Mouse (Mus musculus) gastrocnemius, postnatal 14 days (tissue): ENCODE data around the gene Gpr89. TPM values are rescaled to one million over a fixed set of nuclear protein-coding genes. Genes with fewer than 3 reads are reported as not detected.

Source experiments
- DNase-seq: peaks from one replicate; pipeline ENCODE4 v3.0.0; 2021; ENCODE audit warnings: mixed read lengths
- intact Hi-C: fragments of 180-260 bp; cut with DNase I; formaldehyde crosslinking; loops from one replicate; pipeline ENCODE4 v1.15.1; 2025; ENCODE audit warnings: low total_unique reads
- total RNA-seq, 2 experiments: library from RNA; stranded (reverse); gene quantifications; 2 replicates each; pipeline ENCODE4 v1.2.3; 2021

Gene Gpr89
- total RNA-seq, 2 experiments from 2014 or later, result 14.8 to 17.6 TPM

DNA sequence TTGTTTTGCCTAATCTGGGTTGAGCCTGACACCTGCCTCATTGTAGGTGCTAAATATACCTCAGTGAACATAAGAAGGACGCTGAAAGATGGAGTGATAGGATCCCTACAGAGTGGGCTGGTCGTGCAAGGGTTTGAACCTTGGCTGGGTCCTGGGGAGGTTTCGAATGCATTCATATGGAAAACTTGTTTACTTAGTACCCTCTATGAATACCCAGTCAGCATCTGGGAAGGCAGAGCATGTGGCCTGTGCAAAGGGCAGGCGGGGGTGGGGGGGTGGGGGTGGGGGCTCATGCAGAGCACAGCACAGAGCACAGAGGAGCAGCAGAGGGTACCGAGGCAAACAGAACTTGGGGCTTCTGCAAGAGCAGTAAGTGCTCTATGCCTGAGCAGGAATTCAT, 72.2 kb downstream of the Gpr89 start:
- DNase-seq, result no peak
- intact Hi-C loops, result no loop called here

- DNase-seq, result no peak
These were observed 75.3 kb downstream of the Gpr89 start for GRCm38 (mm10) chr3:96829856-96830255.

GRCm38 (mm10) chr3:96828984-96829383, 76.2 kb downstream of the Gpr89 start, which contains the start of the genes Pdzk1 and Cd160:
Gene Pdzk1 (plus strand): TSS chr3:96829284.
Gene Cd160 (minus strand): TSS chr3:96829351.
- intact Hi-C loops, result no loop called here
- no peak for DNase-seq

More at GRCm38 (mm10) chr3:96829856-96830255, 75.3 kb downstream of the Gpr89 start:
- intact Hi-C loops, result no loop called here

DNA sequence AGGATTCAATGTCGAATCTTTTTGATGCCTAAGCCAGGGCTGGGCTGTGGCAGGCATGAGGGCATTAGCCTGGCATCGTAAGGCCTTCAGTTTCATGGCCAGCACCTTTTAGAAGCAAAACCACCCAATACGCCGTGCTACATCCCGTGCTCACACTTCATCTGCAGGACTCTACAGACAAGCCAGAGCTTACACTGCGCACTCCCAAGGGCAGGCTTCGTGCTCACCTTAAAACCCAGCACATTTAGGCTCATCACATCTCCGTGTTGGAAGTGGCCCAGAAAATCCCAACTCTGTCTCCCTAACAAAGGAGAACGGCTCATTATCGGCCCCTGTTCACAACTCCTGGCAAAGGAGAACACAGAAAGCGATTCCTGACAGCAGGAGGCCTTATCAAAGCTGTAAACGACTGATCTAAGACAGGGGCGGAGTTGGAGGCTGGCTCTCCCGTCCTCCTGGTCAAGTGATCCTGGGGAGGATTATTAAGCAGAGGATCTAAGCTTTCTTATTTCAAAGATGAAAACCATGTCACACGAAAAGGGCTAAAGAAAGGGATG, 76.8 kb downstream of the Gpr89 start:
- intact Hi-C loops, result no loop called here
- DNase-seq, result no peak

DNA sequence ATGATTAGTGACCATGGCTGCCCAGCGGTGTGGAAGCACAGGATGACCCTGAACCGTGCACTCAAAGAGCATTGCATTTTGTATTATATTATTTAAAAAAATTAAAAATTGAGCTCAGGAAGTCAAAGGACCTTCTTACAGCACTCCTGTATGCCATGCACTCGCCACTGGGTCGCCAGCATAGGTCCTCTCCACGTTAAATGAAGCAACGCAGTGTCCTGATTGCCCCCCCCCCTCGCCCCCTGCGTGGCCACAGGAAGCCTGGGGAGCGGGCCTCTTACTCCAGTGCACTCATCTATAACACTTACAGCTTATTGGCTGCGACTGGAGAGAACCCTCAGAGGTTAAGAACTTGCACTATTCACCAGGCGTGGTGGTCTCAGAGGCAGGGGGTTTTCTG, 79.9 kb downstream of the Gpr89 start:
- intact Hi-C loops, result no loop called here
- no peak for DNase-seq

- no peak for DNase-seq
- intact Hi-C loops, result no loop called here
These were observed 80.5 kb downstream of the Gpr89 start for GRCm38 (mm10) chr3:96824614-96825013.

DNA sequence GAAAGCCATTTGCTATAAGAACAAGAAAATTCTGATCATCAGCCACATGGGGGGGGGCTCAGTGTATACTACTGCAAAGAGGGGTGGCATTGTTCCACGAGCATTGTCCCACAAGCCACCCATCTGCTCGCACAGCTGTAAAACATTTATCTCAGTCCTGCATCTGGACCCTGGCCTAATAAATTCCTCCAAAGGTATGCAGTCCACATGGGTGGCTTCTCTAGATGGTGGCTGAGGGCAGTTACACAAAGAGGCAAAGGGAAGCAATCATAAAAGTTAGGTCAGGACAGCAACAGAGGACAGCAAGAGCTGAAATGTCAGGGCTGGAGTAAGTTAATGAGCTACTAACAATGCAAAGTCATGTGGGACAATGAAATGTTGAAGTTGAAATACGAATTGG, 81.4 kb downstream of the Gpr89 start:
- no peak for DNase-seq
- intact Hi-C loops, result no loop called here

DNA sequence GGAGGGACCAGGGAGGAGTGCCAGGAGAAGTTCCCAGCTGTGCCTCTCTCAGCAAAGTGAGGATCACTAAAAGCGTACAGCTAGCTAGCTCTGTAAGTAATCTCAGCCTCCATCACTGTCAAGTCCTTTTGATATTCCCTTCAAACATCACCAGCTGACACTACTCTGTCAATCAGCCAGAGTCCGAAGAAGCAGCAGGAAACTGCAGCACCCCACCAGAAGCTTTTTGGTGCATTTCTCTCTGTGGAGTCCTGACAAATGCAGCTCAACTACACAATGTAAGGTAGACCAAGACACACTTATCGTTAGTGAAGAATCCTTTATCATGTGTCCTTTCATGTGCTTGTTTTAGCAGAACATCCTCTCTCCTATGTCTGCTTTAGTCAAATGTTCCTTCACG, 83.6 kb downstream of the Gpr89 start:
- intact Hi-C loops, result no loop called here

DNA sequence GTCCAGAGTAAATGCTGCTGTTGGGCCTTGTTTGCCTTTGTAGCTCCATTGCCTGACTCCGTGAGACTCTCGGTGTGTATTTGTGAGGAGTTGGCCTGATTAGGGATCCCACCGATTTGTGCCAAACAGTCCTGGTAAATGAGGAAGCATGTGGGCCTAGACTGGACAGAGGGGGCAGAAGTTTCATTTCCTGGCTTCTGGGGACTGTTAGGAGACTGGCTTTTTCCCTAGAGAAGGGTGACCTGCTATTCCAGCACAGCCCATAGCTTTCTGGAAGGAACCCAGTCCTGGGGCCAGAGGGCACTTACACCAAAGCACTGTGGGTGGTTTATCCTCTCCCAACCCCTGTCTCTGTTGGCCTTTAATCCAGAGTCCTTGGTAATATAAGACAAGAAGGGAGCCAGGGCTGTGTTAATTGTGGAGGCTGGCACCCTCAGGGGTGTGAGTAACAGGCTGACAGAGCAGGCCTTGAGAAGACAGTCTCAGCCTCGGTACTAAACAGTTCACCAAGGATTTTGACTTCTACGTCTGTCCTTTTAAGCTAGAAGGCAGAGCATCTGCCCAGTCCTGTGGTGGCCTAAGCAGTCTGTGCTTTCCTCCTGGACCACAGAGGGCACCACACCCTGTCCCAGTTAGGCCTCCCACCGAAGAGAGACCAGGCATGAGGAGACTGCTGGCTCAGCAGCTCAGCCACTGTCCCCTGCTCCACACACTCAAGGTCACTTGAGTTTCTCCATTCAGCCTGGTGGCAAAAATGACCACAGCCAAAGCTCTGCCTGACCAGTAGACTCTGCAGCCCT, 84.8 kb downstream of the Gpr89 start:
- no peak for DNase-seq
- intact Hi-C loops, result no loop called here

More for the DNA sequence above, 83.6 kb downstream of the Gpr89 start:
- DNase-seq, result no peak

Other genes starting within 250 kb of the Gpr89 start
- gene Ankrd35, start 235.2 kb downstream of the Gpr89 start, total RNA-seq, result 1 to 10 TPM; 1.0 to 2.3 TPM
- 10 to 100 TPM; 10.4 to 12.1 TPM for gene Pias3, start 209.0 kb downstream of the Gpr89 start, total RNA-seq
- gene Nudt17, start 196.8 kb downstream of the Gpr89 start, total RNA-seq, result under 1 TPM; 0.96 to 1.00 TPM
- 10 to 100 TPM; 16.0 to 18.7 TPM for gene Polr3c, start 177.7 kb downstream of the Gpr89 start, total RNA-seq
- 10 to 100 TPM; 53.8 to 89.7 TPM for gene Rnf115, start 177.7 kb downstream of the Gpr89 start, total RNA-seq
- gene Pdzk1, start 76.1 kb downstream of the Gpr89 start, total RNA-seq, result not detected
- not detected for gene Cd160, start 76.0 kb downstream of the Gpr89 start, total RNA-seq
- 1 to 10 TPM; 3.1 to 3.9 TPM for gene Gja5, start 653 bp downstream of the Gpr89 start, total RNA-seq
- not detected for gene Gja8, start 20.7 kb upstream of the Gpr89 start, total RNA-seq